Mouse (Mus musculus): ENCODE measurements around the gene Gpr18. TPM values are rescaled to one million over a fixed set of nuclear protein-coding genes. Genes with fewer than 3 reads are reported as not detected.

Gene Gpr18
- polyA plus RNA-seq, 1 experiment from 2014 or later, result 0.36 TPM

GRCm38 (mm10) chr14:121930731-121931383, 15.3 kb upstream of the Gpr18 start:
- Histone ChIP-seq H3K4me1 (replicated peaks; ENCODE audit: control insufficient read depth, insufficient read depth, low read length) (no peaks in the 10 kb centered on the region; the same call in 1 of the 2 replicates), H3K27ac (ENCODE audit: low read length) (no peak overlapping the region), H3K9me3 (ENCODE audit: control insufficient read depth, low read length) (0 out of 2 replicates have a peak, but pooled peaks cover 5% of the 10 kb centered on the region), H3K4me3 (ENCODE audit: low read length) (no peak overlapping the region), H3K4me2 (ENCODE audit: low read depth, low read length) (no peak overlapping the region), H3K27me3 (ENCODE audit: control insufficient read depth, insufficient read depth, low read depth, low read length) (no peaks in the 10 kb centered on the region), H3K36me3 (ENCODE audit: control insufficient read depth, insufficient read depth, low read length) (peaks cover 4% of the 10 kb centered on the region), H3K9ac (ENCODE audit: low read length) (no peak overlapping the region)
- no peak for ATAC-seq (ENCODE audit: low read depth)
- 67% methylated on average over 7 of the region's 7 CpGs for WGBS

- H3K4me3 ChIP-seq (ENCODE audit: low read length), result no peak overlapping the region
- no peaks in the 10 kb centered on the region for H3K27me3 ChIP-seq (ENCODE audit: control insufficient read depth, insufficient read depth, low read depth, low read length)
- no peak overlapping the region for H3K4me2 ChIP-seq (ENCODE audit: low read depth, low read length)
- ATAC-seq (ENCODE audit: low read depth), result no peak
- no peaks in the 10 kb centered on the region; the same call in 1 of the 2 replicates for H3K36me3 ChIP-seq (ENCODE audit: control insufficient read depth, insufficient read depth, low read length)
- 52% methylated on average over 12 of the region's 12 CpGs for WGBS
- H3K27ac ChIP-seq (ENCODE audit: low read length), result peak overlapping the region; percentile 48; the same call in 1 of the 2 replicates
- H3K9ac ChIP-seq (ENCODE audit: low read length), result no peak overlapping the region
- no peaks in the 10 kb centered on the region for H3K9me3 ChIP-seq (ENCODE audit: control insufficient read depth, low read length)
- H3K4me1 ChIP-seq (replicated peaks; ENCODE audit: control insufficient read depth, insufficient read depth, low read length), result no peaks in the 10 kb centered on the region; the same call in 1 of the 2 replicates
Measured at GRCm38 (mm10) chr14:121929243-121929951, 13.8 kb upstream of the Gpr18 start.

GRCm38 (mm10) chr14:121928375-121929137, 13.0 kb upstream of the Gpr18 start:
- Histone ChIP-seq H3K4me1 (replicated peaks; ENCODE audit: control insufficient read depth, insufficient read depth, low read length) (no peaks in the 10 kb centered on the region; the same call in 1 of the 2 replicates), H3K27ac (ENCODE audit: low read length) (peak overlapping the region; percentile 47), H3K4me2 (ENCODE audit: low read depth, low read length) (no peak overlapping the region), H3K27me3 (ENCODE audit: control insufficient read depth, insufficient read depth, low read depth, low read length) (no peaks in the 10 kb centered on the region), H3K4me3 (ENCODE audit: low read length) (no peak overlapping the region), H3K9me3 (ENCODE audit: control insufficient read depth, low read length) (no peaks in the 10 kb centered on the region), H3K36me3 (ENCODE audit: control insufficient read depth, insufficient read depth, low read length) (no peaks in the 10 kb centered on the region), H3K9ac (ENCODE audit: low read length) (no peak overlapping the region)
- no peak for ATAC-seq (ENCODE audit: low read depth)
- 50% methylated on average over 8 of the region's 8 CpGs for WGBS

- Histone ChIP-seq H3K4me2 (ENCODE audit: low read depth, low read length) (no peak overlapping the region), H3K27ac (ENCODE audit: low read length) (no peak overlapping the region), H3K36me3 (ENCODE audit: control insufficient read depth, insufficient read depth, low read length) (no peaks in the 10 kb centered on the region), H3K4me1 (replicated peaks; ENCODE audit: control insufficient read depth, insufficient read depth, low read length) (no peaks in the 10 kb centered on the region; the same call in 1 of the 2 replicates), H3K27me3 (ENCODE audit: control insufficient read depth, insufficient read depth, low read depth, low read length) (no peaks in the 10 kb centered on the region), H3K9me3 (ENCODE audit: control insufficient read depth, low read length) (no peaks in the 10 kb centered on the region), H3K4me3 (ENCODE audit: low read length) (no peak overlapping the region), H3K9ac (ENCODE audit: low read length) (no peak overlapping the region)
- 93% methylated on average over 8 of the region's 8 CpGs for WGBS
- no peak for ATAC-seq (ENCODE audit: low read depth)
Measured at GRCm38 (mm10) chr14:121927451-121927850, 11.9 kb upstream of the Gpr18 start.

- ATAC-seq (ENCODE audit: low read depth), result no peak
- Histone ChIP-seq H3K4me2 (ENCODE audit: low read depth, low read length) (no peak overlapping the region), H3K27ac (ENCODE audit: low read length) (no peak overlapping the region), H3K9me3 (ENCODE audit: control insufficient read depth, low read length) (no peaks in the 10 kb centered on the region), H3K9ac (ENCODE audit: low read length) (no peak overlapping the region), H3K36me3 (ENCODE audit: control insufficient read depth, insufficient read depth, low read length) (no peaks in the 10 kb centered on the region), H3K4me3 (ENCODE audit: low read length) (no peak overlapping the region), H3K27me3 (ENCODE audit: control insufficient read depth, insufficient read depth, low read depth, low read length) (no peaks in the 10 kb centered on the region), H3K4me1 (replicated peaks; ENCODE audit: control insufficient read depth, insufficient read depth, low read length) (no peaks in the 10 kb centered on the region; the same call in 1 of the 2 replicates)
- WGBS, result 84% methylated on average over 6 of the region's 6 CpGs
Measured at GRCm38 (mm10) chr14:121926901-121927300, 11.3 kb upstream of the Gpr18 start.

GRCm38 (mm10) chr14:121924876-121925275, 9.3 kb upstream of the Gpr18 start:
- Histone ChIP-seq H3K4me1 (replicated peaks; ENCODE audit: control insufficient read depth, insufficient read depth, low read length) (peaks cover 14% of the 10 kb centered on the region), H3K4me3 (ENCODE audit: low read length) (no peak overlapping the region), H3K27ac (ENCODE audit: low read length) (no peak overlapping the region), H3K4me2 (ENCODE audit: low read depth, low read length) (no peak overlapping the region), H3K27me3 (ENCODE audit: control insufficient read depth, insufficient read depth, low read depth, low read length) (no peaks in the 10 kb centered on the region), H3K9ac (ENCODE audit: low read length) (no peak overlapping the region), H3K9me3 (ENCODE audit: control insufficient read depth, low read length) (no peaks in the 10 kb centered on the region), H3K36me3 (ENCODE audit: control insufficient read depth, insufficient read depth, low read length) (no peaks in the 10 kb centered on the region)
- ATAC-seq (ENCODE audit: low read depth), result no peak
- WGBS, result 45% methylated on average over 6 of the region's 6 CpGs

- H3K4me2 ChIP-seq (ENCODE audit: low read depth, low read length), result no peak overlapping the region
- H3K27ac ChIP-seq (ENCODE audit: low read length), result no peak overlapping the region
- H3K36me3 ChIP-seq (ENCODE audit: control insufficient read depth, insufficient read depth, low read length), result no peaks in the 10 kb centered on the region
- no peak overlapping the region for H3K9ac ChIP-seq (ENCODE audit: low read length)
- WGBS, result 62% methylated on average over 4 of the region's 4 CpGs
- H3K9me3 ChIP-seq (ENCODE audit: control insufficient read depth, low read length), result no peaks in the 10 kb centered on the region
- H3K4me1 ChIP-seq (replicated peaks; ENCODE audit: control insufficient read depth, insufficient read depth, low read length), result peaks cover 14% of the 10 kb centered on the region
- H3K27me3 ChIP-seq (ENCODE audit: control insufficient read depth, insufficient read depth, low read depth, low read length), result no peaks in the 10 kb centered on the region
- no peak for ATAC-seq (ENCODE audit: low read depth)
- no peak overlapping the region for H3K4me3 ChIP-seq (ENCODE audit: low read length)
Measured at GRCm38 (mm10) chr14:121922731-121923130, 7.2 kb upstream of the Gpr18 start.

GRCm38 (mm10) chr14:121922016-121922415, 6.4 kb upstream of the Gpr18 start:
- no peaks in the 10 kb centered on the region for H3K27me3 ChIP-seq (ENCODE audit: control insufficient read depth, insufficient read depth, low read depth, low read length)
- H3K9me3 ChIP-seq (ENCODE audit: control insufficient read depth, low read length), result no peaks in the 10 kb centered on the region
- no peak overlapping the region for H3K4me2 ChIP-seq (ENCODE audit: low read depth, low read length)
- no peaks in the 10 kb centered on the region for H3K36me3 ChIP-seq (ENCODE audit: control insufficient read depth, insufficient read depth, low read length)
- H3K4me1 ChIP-seq (replicated peaks; ENCODE audit: control insufficient read depth, insufficient read depth, low read length), result peaks cover 14% of the 10 kb centered on the region
- no peak overlapping the region for H3K27ac ChIP-seq (ENCODE audit: low read length)
- no peak for ATAC-seq (ENCODE audit: low read depth)
- H3K9ac ChIP-seq (ENCODE audit: low read length), result no peak overlapping the region
- 81% methylated on average over 4 of the region's 4 CpGs for WGBS
- H3K4me3 ChIP-seq (ENCODE audit: low read length), result no peak overlapping the region
